Mouse (Mus musculus) left cerebral cortex, postnatal 4 days (tissue): ENCODE measurements at regions not wholly inside any gene's neighbourhood (a gene's known extent, or its start where the extent isn't known, plus 50 kb on each side); places are given as distances from the start of the nearest gene placed in this dataset.

Experiments
- DNase-seq: peaks from one replicate; pipeline ENCODE4 v3.0.0-alpha.2; 2022
- intact Hi-C: fragments of 180-260 bp; cut with DNase I; formaldehyde crosslinking; loops from one replicate; pipeline ENCODE4 v1.15.1; 2025

GRCm38 (mm10) chr4:78666326-78666725 lies 454.6 kb upstream of the Ptprd start:
- no peak for DNase-seq
- intact Hi-C loops: no loop called here

GRCm38 (mm10) chr4:78642773-78643172 lies 431.0 kb upstream of the Ptprd start:
- intact Hi-C loops: no loop called here

GRCm38 (mm10) chr4:78606461-78606830 lies 394.7 kb upstream of the Ptprd start:
- intact Hi-C loops: no loop called here
- DNase-seq: peak; percentile 7

More at GRCm38 (mm10) chr4:78642773-78643172, 431.0 kb upstream of the Ptprd start:
- DNase-seq: no peak

GRCm38 (mm10) chr4:78605763-78606460 lies 394.2 kb upstream of the Ptprd start:
- intact Hi-C loops: no loop called here
- DNase-seq: no peak

- intact Hi-C loops: no loop called here
- DNase-seq: no peak
These were observed 369.8 kb upstream of the Ptprd start for GRCm38 (mm10) chr4:78581590-78581989.

DNA sequence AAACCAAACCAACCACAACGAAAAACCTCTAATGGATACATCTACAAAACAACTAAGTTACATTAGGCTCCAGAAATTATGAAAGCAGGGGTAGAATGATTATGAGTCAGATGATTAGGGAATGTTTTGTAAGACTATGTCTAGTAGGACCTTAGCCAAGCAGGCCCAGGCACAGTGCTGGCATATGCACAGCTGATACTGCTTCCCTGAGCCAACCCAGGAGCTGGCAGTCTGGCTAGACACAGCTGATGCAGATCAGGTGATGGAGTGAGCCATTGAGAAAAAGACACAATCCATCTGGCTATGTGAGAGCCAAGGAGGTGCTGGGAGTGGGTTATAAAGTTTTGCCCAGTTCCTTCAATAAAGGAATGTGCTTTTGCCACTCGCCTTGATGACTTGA lies 353.6 kb upstream of the Ptprd start:
- peak; percentile 3 for DNase-seq
- intact Hi-C loops: no loop called here
